Mouse (Mus musculus) limb, embryonic 15.5 days (tissue): ENCODE data around the gene Ctnnbl1. TPM values are rescaled to one million over a fixed set of nuclear protein-coding genes. Genes with fewer than 3 reads are reported as not detected.

Experiments used
- ATAC-seq: fragments of 200-750 bp; cut with Nextera tagmentation; 2 replicates; pipeline ENCODE4 v1.8.0; 2017; ENCODE audit warnings: low read depth, moderate TSS enrichment; ENCODE audit not compliant: insufficient number of reproducible peaks, low FRiP score, low TSS enrichment
- H3K27ac ChIP-seq: fragments of 300-500 bp; sonication (generic); 2 replicates; pipeline ENCODE4 v1.5.1; 2015; ENCODE audit warnings: moderate library complexity, mild to moderate bottlenecking, inconsistent platforms
- H3K27me3 ChIP-seq: fragments of 300-500 bp; sonication (generic); 2 replicates; pipeline ENCODE4 v1.6.1; 2015; ENCODE audit warnings: inconsistent platforms
- H3K36me3 ChIP-seq: fragments of 300-500 bp; sonication (generic); 2 replicates; pipeline ENCODE4 v1.6.1; 2015; ENCODE audit warnings: inconsistent platforms
- H3K4me1 ChIP-seq: fragments of 300-500 bp; sonication (generic); 2 replicates; pipeline ENCODE4 v1.6.1; 2015; ENCODE audit warnings: inconsistent platforms
- H3K4me2 ChIP-seq: fragments of 300-500 bp; sonication (generic); 2 replicates; pipeline ENCODE4 v1.6.1; 2015; ENCODE audit warnings: mild to moderate bottlenecking, inconsistent platforms
- H3K4me3 ChIP-seq: fragments of 300-500 bp; sonication (generic); 2 replicates; pipeline ENCODE4 v1.5.1; 2015; ENCODE audit warnings: mild to moderate bottlenecking, inconsistent platforms
- H3K9ac ChIP-seq: fragments of 300-500 bp; sonication (generic); 2 replicates; pipeline ENCODE4 v1.6.1; 2015; ENCODE audit warnings: inconsistent platforms
- H3K9me3 ChIP-seq: fragments of 300-500 bp; sonication (generic); 2 replicates; pipeline ENCODE4 v1.6.1; 2016; ENCODE audit warnings: inconsistent platforms
- WGBS: fragments of 180-500 bp; shearing (Covaris S2); methylation state at CpG from one replicate; pipeline ENCODE4 v1.1.7; 2015; 5-methylcytosine and 5-hydroxymethylcytosine counted together
- polyA plus RNA-seq: library from polyadenylated mRNA; unstranded; fragments of >200 nt; fragmentation: Nextera tagmentation; extraction: Ambion mirVana; gene quantifications from 2 replicates; pipeline ENCODE4 v1.2.1, GENCODE M21; 2015

Gene Ctnnbl1
- polyA plus RNA-seq, 1 experiment from 2014 or later: 51.0 TPM

DNA sequence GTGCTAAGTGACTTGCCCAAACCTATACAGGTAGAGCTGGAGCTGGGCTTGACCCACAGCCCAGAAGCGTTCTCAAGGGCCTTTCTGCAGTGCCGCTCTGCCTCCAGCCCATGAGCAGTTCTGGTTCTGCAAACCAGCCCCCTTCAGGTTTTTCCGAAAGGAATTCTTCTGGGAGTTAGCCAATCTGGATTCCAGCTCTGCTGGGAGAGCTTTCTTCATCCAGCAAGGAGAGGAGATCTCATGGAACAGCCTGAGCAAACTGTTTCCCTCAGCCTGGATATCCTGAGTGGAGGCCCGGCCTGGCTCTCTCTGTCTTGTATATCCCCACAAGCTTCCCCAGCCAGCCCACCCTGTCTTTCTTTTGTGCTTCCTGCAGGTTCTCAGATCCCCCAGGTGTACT lies 75.9 kb downstream of the Ctnnbl1 start:
- WGBS: 82% methylated on average over 4 of the region's 4 CpGs
- H3K36me3 ChIP-seq: peaks cover 16% of the 10 kb centered on the region
- no peak for ATAC-seq

GRCm38 (mm10) chr2:157814116-157814964 lies 77.1 kb downstream of the Ctnnbl1 start:
- Histone ChIP-seq H3K27ac (no peak overlapping the region), H3K4me2 (no peak overlapping the region), H3K9ac (no peak overlapping the region), H3K36me3 (peaks cover 21% of the 10 kb centered on the region), H3K4me1 (peaks cover 13% of the 10 kb centered on the region), H3K27me3 (no peaks in the 10 kb centered on the region), H3K9me3 (no peaks in the 10 kb centered on the region), H3K4me3 (no peak overlapping the region)
- 63% methylated on average over 11 of the region's 11 CpGs for WGBS
- ATAC-seq: no peak

More for the DNA sequence above, 75.9 kb downstream of the Ctnnbl1 start:
- no peak overlapping the region for H3K27ac ChIP-seq
- 0 out of 2 replicates have a peak, but pooled peaks cover 1% of the 10 kb centered on the region for H3K4me1 ChIP-seq
- no peaks in the 10 kb centered on the region for H3K9me3 ChIP-seq
- H3K4me2 ChIP-seq: no peak overlapping the region
- no peak overlapping the region for H3K9ac ChIP-seq
- H3K27me3 ChIP-seq: no peaks in the 10 kb centered on the region
- no peak overlapping the region for H3K4me3 ChIP-seq

GRCm38 (mm10) chr2:157814965-157815283 lies 77.7 kb downstream of the Ctnnbl1 start:
- no peak overlapping the region for H3K4me3 ChIP-seq
- no peaks in the 10 kb centered on the region for H3K27me3 ChIP-seq
- no peak overlapping the region for H3K9ac ChIP-seq
- WGBS: 92% methylated on average over 2 of the region's 2 CpGs
- peaks cover 16% of the 10 kb centered on the region for H3K4me1 ChIP-seq
- H3K27ac ChIP-seq: no peak overlapping the region
- H3K4me2 ChIP-seq: no peak overlapping the region
- no peaks in the 10 kb centered on the region for H3K9me3 ChIP-seq
- ATAC-seq: no peak
- H3K36me3 ChIP-seq: peaks cover 24% of the 10 kb centered on the region

DNA sequence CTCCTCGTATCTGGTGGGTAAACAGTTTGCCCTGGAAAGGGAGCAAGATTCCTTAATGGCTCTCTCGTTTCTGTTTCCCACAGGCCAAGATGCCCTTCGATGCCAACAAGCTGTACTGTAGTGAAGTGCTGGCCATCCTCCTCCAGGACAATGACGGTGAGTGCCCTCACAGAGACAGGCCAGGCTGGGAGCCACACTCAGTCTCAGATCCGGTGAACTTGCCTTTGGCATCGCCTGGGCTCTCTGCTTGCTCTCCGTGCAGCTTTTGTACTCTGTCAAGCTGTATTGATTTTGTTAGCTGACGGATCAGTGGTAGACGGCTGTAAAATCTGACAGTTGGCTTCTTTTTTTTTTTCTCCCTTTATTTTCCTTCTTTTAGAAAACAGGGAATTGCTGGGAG lies 80.5 kb downstream of the Ctnnbl1 start:
- Histone ChIP-seq H3K27me3 (no peaks in the 10 kb centered on the region), H3K36me3 (peaks cover 11% of the 10 kb centered on the region; the same call in 1 of the 2 replicates), H3K27ac (no peak overlapping the region), H3K9me3 (no peaks in the 10 kb centered on the region), H3K4me3 (no peak overlapping the region), H3K9ac (no peak overlapping the region), H3K4me1 (peaks cover 16% of the 10 kb centered on the region), H3K4me2 (no peak overlapping the region)
- no peak for ATAC-seq
- WGBS: 76% methylated on average over 9 of the region's 9 CpGs

DNA sequence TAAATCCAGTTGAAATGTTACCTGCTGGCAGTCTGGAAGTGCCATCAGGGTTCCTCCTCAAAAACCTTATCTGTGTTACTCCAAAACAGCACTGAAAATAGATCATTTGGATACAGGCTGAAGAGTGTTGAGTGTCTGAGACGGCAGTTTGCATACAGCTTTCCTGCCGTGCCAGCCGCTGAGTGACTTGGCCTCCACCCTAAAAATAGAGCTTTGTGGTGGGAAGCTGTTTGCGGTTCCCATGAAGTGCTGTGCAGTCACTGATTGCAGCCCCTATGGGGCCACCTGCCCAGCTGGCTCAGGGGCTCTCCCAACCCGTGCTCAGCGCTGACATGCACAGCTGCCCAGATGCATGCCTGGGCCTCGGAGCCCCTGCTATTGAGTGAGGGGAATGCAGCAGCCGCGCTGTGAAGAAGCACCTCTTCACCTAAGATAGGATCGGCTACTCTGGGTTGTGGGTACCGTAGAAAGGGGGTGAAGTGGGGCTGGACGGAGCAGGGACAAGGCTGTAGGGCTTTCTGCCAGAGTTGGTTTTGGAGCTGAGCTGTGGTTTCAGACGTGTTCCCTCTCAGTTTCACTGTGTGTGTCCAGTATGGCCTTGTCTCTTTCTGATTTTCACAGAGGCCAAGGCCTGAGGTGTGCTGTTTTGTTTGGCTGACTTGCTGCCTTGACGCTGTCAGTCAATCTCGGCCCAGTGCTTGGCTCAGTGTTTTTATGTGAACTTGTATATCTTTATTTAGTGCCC lies 81.5 kb downstream of the Ctnnbl1 start:
- H3K27ac ChIP-seq: peak overlapping the region; percentile 47
- peaks cover 16% of the 10 kb centered on the region for H3K4me1 ChIP-seq
- H3K4me2 ChIP-seq: no peak overlapping the region
- no peaks in the 10 kb centered on the region for H3K27me3 ChIP-seq
- 0 out of 2 replicates have a peak, but pooled peaks have one; percentile 63 for ATAC-seq
- H3K36me3 ChIP-seq: 0 out of 2 replicates have a peak, but pooled peaks cover 8% of the 10 kb centered on the region
- H3K9ac ChIP-seq: no peak overlapping the region
- whole genome bisulfite sequencing: 64% methylated on average over 15 of the region's 15 CpGs
- no peaks in the 10 kb centered on the region for H3K9me3 ChIP-seq
- H3K4me3 ChIP-seq: no peak overlapping the region

- ATAC-seq: no peak
- Histone ChIP-seq H3K4me2 (no peak overlapping the region), H3K27ac (0 out of 2 replicates have a peak overlapping the region, but pooled peaks have one; percentile 1), H3K4me1 (peaks cover 16% of the 10 kb centered on the region), H3K36me3 (0 out of 2 replicates have a peak, but pooled peaks cover 8% of the 10 kb centered on the region), H3K4me3 (no peak overlapping the region), H3K9ac (no peak overlapping the region), H3K27me3 (no peaks in the 10 kb centered on the region), H3K9me3 (no peaks in the 10 kb centered on the region)
- WGBS: 80% methylated on average over 12 of the region's 12 CpGs
These were observed 82.2 kb downstream of the Ctnnbl1 start for GRCm38 (mm10) chr2:157819401-157819800.

GRCm38 (mm10) chr2:157821259-157821658 lies 84.1 kb downstream of the Ctnnbl1 start:
- Histone ChIP-seq H3K27me3 (no peaks in the 10 kb centered on the region), H3K27ac (no peak overlapping the region), H3K36me3 (peaks cover 8% of the 10 kb centered on the region; the same call in 1 of the 2 replicates), H3K4me1 (peaks cover 16% of the 10 kb centered on the region), H3K4me2 (no peak overlapping the region), H3K4me3 (no peak overlapping the region), H3K9me3 (no peaks in the 10 kb centered on the region), H3K9ac (no peak overlapping the region)
- no peak for ATAC-seq
- WGBS: 64% methylated on average over 4 of the region's 4 CpGs

DNA sequence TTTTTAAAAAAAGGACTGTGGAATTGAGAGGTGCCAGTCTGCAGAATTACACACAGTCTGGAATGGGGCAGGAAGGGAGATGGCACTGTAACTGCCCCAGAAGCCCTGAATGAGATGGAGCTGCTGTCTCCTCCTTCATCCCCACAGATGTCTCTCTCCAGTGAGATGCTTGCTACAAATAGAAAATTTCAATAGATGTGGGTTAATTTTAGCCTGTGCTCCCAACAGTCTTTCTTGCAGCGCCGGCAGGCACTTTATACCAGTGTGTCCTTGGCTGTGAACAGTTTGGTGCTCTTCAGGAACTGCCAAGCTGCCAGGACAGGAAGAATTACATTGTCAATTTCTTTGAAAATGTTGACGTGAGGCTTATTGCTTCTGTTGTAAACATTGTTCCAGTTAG lies 86.3 kb downstream of the Ctnnbl1 start:
- WGBS: 84% methylated on average over 3 of the region's 3 CpGs
- Histone ChIP-seq H3K36me3 (peaks cover 8% of the 10 kb centered on the region; the same call in 1 of the 2 replicates), H3K4me1 (peaks cover 11% of the 10 kb centered on the region), H3K27me3 (no peaks in the 10 kb centered on the region), H3K4me2 (no peak overlapping the region), H3K4me3 (no peak overlapping the region), H3K27ac (no peak overlapping the region), H3K9ac (no peak overlapping the region), H3K9me3 (no peaks in the 10 kb centered on the region)
- ATAC-seq: no peak

DNA sequence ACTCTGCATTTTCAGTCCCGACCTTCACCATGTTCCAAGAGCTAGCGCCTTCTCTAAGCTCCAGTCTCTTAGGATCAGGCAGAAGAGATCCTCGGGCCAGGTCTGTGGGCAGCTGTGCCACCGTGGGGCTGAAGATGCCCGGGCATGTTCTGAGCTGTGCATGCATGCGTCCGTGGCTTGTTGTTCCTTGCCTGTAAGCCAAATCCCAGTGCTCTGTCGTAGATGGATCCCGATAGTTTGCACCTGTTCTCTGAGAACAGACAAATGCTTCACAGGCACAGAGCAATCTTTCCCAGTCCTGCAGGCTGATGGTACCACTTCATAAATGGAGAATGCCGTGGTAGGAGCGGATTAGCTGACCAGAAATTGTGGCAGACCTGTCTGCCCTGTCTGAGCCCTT lies 87.0 kb downstream of the Ctnnbl1 start:
- WGBS: 87% methylated on average over 11 of the region's 11 CpGs
- ATAC-seq: no peak
- Histone ChIP-seq H3K4me2 (no peak overlapping the region), H3K27ac (no peak overlapping the region), H3K36me3 (peaks cover 4% of the 10 kb centered on the region; the same call in 1 of the 2 replicates), H3K4me3 (no peak overlapping the region), H3K9ac (no peak overlapping the region), H3K9me3 (no peaks in the 10 kb centered on the region), H3K27me3 (no peaks in the 10 kb centered on the region), H3K4me1 (0 out of 2 replicates have a peak, but pooled peaks cover 3% of the 10 kb centered on the region)

GRCm38 (mm10) chr2:157830101-157830500 lies 92.9 kb downstream of the Ctnnbl1 start:
- 72% methylated on average over 6 of the region's 6 CpGs for WGBS

GRCm38 (mm10) chr2:157830620-157831354 lies 93.6 kb downstream of the Ctnnbl1 start:
- WGBS: 64% methylated on average over 10 of the region's 10 CpGs
- H3K27me3 ChIP-seq: no peaks in the 10 kb centered on the region
- H3K4me2 ChIP-seq: no peak overlapping the region
- H3K9me3 ChIP-seq: no peaks in the 10 kb centered on the region
- no peaks in the 10 kb centered on the region for H3K4me1 ChIP-seq
- no peaks in the 10 kb centered on the region for H3K36me3 ChIP-seq
- ATAC-seq: no peak
- H3K27ac ChIP-seq: no peak overlapping the region
- H3K4me3 ChIP-seq: no peak overlapping the region
- H3K9ac ChIP-seq: no peak overlapping the region

More at GRCm38 (mm10) chr2:157830101-157830500, 92.9 kb downstream of the Ctnnbl1 start:
- Histone ChIP-seq H3K9me3 (no peaks in the 10 kb centered on the region), H3K27me3 (no peaks in the 10 kb centered on the region), H3K9ac (no peak overlapping the region), H3K27ac (no peak overlapping the region), H3K4me1 (no peaks in the 10 kb centered on the region), H3K4me3 (no peak overlapping the region), H3K4me2 (no peak overlapping the region), H3K36me3 (no peaks in the 10 kb centered on the region; the same call in 1 of the 2 replicates)
- ATAC-seq: no peak
